In genomic region chr4:128962926-128963290, GRCm38 (mm10) we compare ENCODE assay signal across 8 mouse cellular contexts. TPM values are rescaled to one million over a fixed set of nuclear protein-coding genes. Genes with fewer than 3 reads are reported as not detected.
DNase-seq lines count a peak whose midpoint lies in the region; ATAC-seq and TF ChIP-seq lines count a peak whose summit lies in the region.

No protein-coding gene starts in this region.

- no peak for DNase-seq in kidney, postnatal 0 days (ENCODE audit: low spot score)
- DNase-seq in kidney, adult 11 months: no peak
- DNase-seq in neural tube, embryonic 11.5 days (ENCODE audit: low spot score): no peak
- no peak for DNase-seq in frontal cortex, postnatal 25 days (ENCODE audit: low spot score in 2 of 2)
- DNase-seq in thymus, postnatal 36 days: no peak

- peaks cover 5% of the 10 kb centered on the region; the same call in 1 of the 2 replicates for H3K4me1 ChIP-seq in kidney, postnatal 0 days (replicated peaks; ENCODE audit: insufficient read depth, low read length)
- peaks cover 52% of the 10 kb centered on the region for H3K4me1 ChIP-seq in embryonic facial prominence, embryonic 13.5 days
- H3K4me1 ChIP-seq in intestine, embryonic 15.5 days (replicated peaks): peaks cover 22% of the 10 kb centered on the region
- 0 out of 2 replicates have a peak, but pooled peaks cover 2% of the 10 kb centered on the region for H3K4me1 ChIP-seq in neural tube, embryonic 11.5 days (ENCODE audit: control insufficient read depth, insufficient read depth, low read length)

- WGBS in kidney, postnatal 0 days: 5% methylated on average over 9 of the region's 9 CpGs
- WGBS in embryonic facial prominence, embryonic 13.5 days: 7% methylated on average over 9 of the region's 9 CpGs
- WGBS in intestine, embryonic 15.5 days: 5% methylated on average over 9 of the region's 9 CpGs
- WGBS in neural tube, embryonic 11.5 days: 9% methylated on average over 9 of the region's 9 CpGs

- no peaks in the 10 kb centered on the region for H3K36me3 ChIP-seq in kidney, postnatal 0 days (ENCODE audit: insufficient read depth, low read length)
- no peaks in the 10 kb centered on the region for H3K36me3 ChIP-seq in embryonic facial prominence, embryonic 13.5 days
- H3K36me3 ChIP-seq in intestine, embryonic 15.5 days: no peaks in the 10 kb centered on the region
- no peaks in the 10 kb centered on the region for H3K36me3 ChIP-seq in neural tube, embryonic 11.5 days (ENCODE audit: control insufficient read depth, insufficient read depth, low read length)

- no peaks in the 10 kb centered on the region for H3K27me3 ChIP-seq in kidney, postnatal 0 days (ENCODE audit: insufficient read depth, low read length)
- no peaks in the 10 kb centered on the region for H3K27me3 ChIP-seq in embryonic facial prominence, embryonic 13.5 days
- H3K27me3 ChIP-seq in intestine, embryonic 15.5 days (replicated peaks): 0 out of 2 replicates have a peak, but pooled peaks cover 2% of the 10 kb centered on the region
- peaks cover 5% of the 10 kb centered on the region for H3K27me3 ChIP-seq in neural tube, embryonic 11.5 days (ENCODE audit: control insufficient read depth, insufficient read depth, low read length)

- H3K4me2 ChIP-seq in kidney, postnatal 0 days (ENCODE audit: low read length): peak overlapping the region; percentile 96
- peak overlapping the region; percentile 75 for H3K4me2 ChIP-seq in embryonic facial prominence, embryonic 13.5 days
- H3K4me2 ChIP-seq in intestine, embryonic 15.5 days (replicated peaks): peak overlapping the region; percentile 92
- H3K4me2 ChIP-seq in neural tube, embryonic 11.5 days (ENCODE audit: low read depth): peak overlapping the region; percentile 92

- ATAC-seq in kidney, postnatal 0 days (replicated peaks; ENCODE audit: low FRiP score, low read depth): no peak; the same call in 1 of the 2 replicates
- ATAC-seq in embryonic facial prominence, embryonic 13.5 days (ENCODE audit: insufficient number of reproducible peaks, insufficient read depth, low FRiP score, low TSS enrichment, low read depth): no peak
- ATAC-seq in intestine, embryonic 15.5 days: 0 out of 2 replicates have a peak, but pooled peaks have one; percentile 11
- no peak for ATAC-seq in neural tube, embryonic 11.5 days (ENCODE audit: insufficient read depth, low FRiP score, low TSS enrichment)
- ATAC-seq in monocyte, adult 5-6 weeks (replicated peaks; ENCODE audit: insufficient number of reproducible peaks, low FRiP score, low TSS enrichment, poor library complexity, severe bottlenecking): no peak

- H3K4me3 ChIP-seq in kidney, postnatal 0 days (replicated peaks; ENCODE audit: low read depth, low read length): peak overlapping the region; percentile 73
- peak overlapping the region; percentile 66 for H3K4me3 ChIP-seq in embryonic facial prominence, embryonic 13.5 days
- H3K4me3 ChIP-seq in intestine, embryonic 15.5 days (replicated peaks): peak overlapping the region; percentile 69; the same call in 1 of the 2 replicates
- peak overlapping the region; percentile 59 for H3K4me3 ChIP-seq in neural tube, embryonic 11.5 days (ENCODE audit: low read depth, low read length)

- no peak overlapping the region for H3K27ac ChIP-seq in kidney, postnatal 0 days
- H3K27ac ChIP-seq in embryonic facial prominence, embryonic 13.5 days: peak overlapping the region; percentile 92
- H3K27ac ChIP-seq in intestine, embryonic 15.5 days: 0 out of 2 replicates have a peak overlapping the region, but pooled peaks have one; percentile 15
- H3K27ac ChIP-seq in neural tube, embryonic 11.5 days (ENCODE audit: low read depth, low read length): no peak overlapping the region

- H3K9me3 ChIP-seq in kidney, postnatal 0 days (replicated peaks; ENCODE audit: low read length): no peaks in the 10 kb centered on the region
- no peaks in the 10 kb centered on the region for H3K9me3 ChIP-seq in embryonic facial prominence, embryonic 13.5 days
- no peaks in the 10 kb centered on the region for H3K9me3 ChIP-seq in intestine, embryonic 15.5 days
- no peaks in the 10 kb centered on the region for H3K9me3 ChIP-seq in neural tube, embryonic 11.5 days (ENCODE audit: control insufficient read depth, low read length)

- peak overlapping the region; percentile 70 for H3K9ac ChIP-seq in kidney, postnatal 0 days (ENCODE audit: low read depth, low read length)
- H3K9ac ChIP-seq in embryonic facial prominence, embryonic 13.5 days: peak overlapping the region; percentile 85
- no peak overlapping the region for H3K9ac ChIP-seq in intestine, embryonic 15.5 days
- peak overlapping the region; percentile 42; the same call in 1 of the 2 replicates for H3K9ac ChIP-seq in neural tube, embryonic 11.5 days (ENCODE audit: low read length)

- TF ChIP-seq CTCF in kidney, postnatal 0 days (IDR thresholded peaks at IDR 0.05; ENCODE audit: low read depth): no peak

RNA-seq across cellular contexts. Expression of gene Azin2, which starts 0.7 kb away (rescaled TPM):
- 21.5 and 23.0 TPM in 2 replicates for polyA plus RNA-seq in kidney, postnatal 0 days (2015; fragmentation: Nextera tagmentation; extraction: Ambion mirVana)
- 31.5 and 36.3 TPM in 2 replicates for polyA plus RNA-seq in embryonic facial prominence, embryonic 13.5 days (2015; fragmentation: Nextera tagmentation; extraction: Ambion mirVana)
- polyA plus RNA-seq in intestine, embryonic 15.5 days (2015; fragmentation: Nextera tagmentation; extraction: Ambion mirVana): 12.9 and 13.3 TPM in 2 replicates
- 12.9 and 14.6 TPM in 2 replicates for polyA plus RNA-seq in neural tube, embryonic 11.5 days (2014; fragmentation: Nextera tagmentation; extraction: Ambion mirVana)
- total RNA-seq in monocyte, adult 5-6 weeks (2017): 2.2 to 11.7 TPM (median 5.8 TPM) in 3 replicates

RNA-seq across cellular contexts. Expression of gene Ak2, which starts 28.9 kb away (rescaled TPM):
- 173 and 188 TPM in 2 replicates for polyA plus RNA-seq in kidney, postnatal 0 days (2015; fragmentation: Nextera tagmentation; extraction: Ambion mirVana)
- polyA plus RNA-seq in embryonic facial prominence, embryonic 13.5 days (2015; fragmentation: Nextera tagmentation; extraction: Ambion mirVana): 180 and 194 TPM in 2 replicates
- polyA plus RNA-seq in intestine, embryonic 15.5 days (2015; fragmentation: Nextera tagmentation; extraction: Ambion mirVana): 297 and 298 TPM in 2 replicates
- 133 and 134 TPM in 2 replicates for polyA plus RNA-seq in neural tube, embryonic 11.5 days (2014; fragmentation: Nextera tagmentation; extraction: Ambion mirVana)
- total RNA-seq in monocyte, adult 5-6 weeks (2017): 62.2 to 89.0 TPM (median 73.4 TPM) in 3 replicates

Comparison
In these comparisons a context has a peak if more than half of its experiments do, and no peak if none do; other contexts are left out.
1. H3K27ac ChIP-seq: peak in embryonic facial prominence, embryonic 13.5 days (single experiment) and intestine, embryonic 15.5 days (single experiment); none in kidney, postnatal 0 days (single experiment) and neural tube, embryonic 11.5 days (single experiment).
2. Peak in every context shown above with its lines, with median percentiles within 50 percentile points of each other: H3K4me2 ChIP-seq and H3K4me3 ChIP-seq.